Mouse (Mus musculus) pancreas, adult 10 weeks (tissue): ENCODE results near the gene Defb15. TPM values are rescaled to one million over a fixed set of nuclear protein-coding genes. Genes with fewer than 3 reads are reported as not detected.

Experiments used
- polyA plus RNA-seq: library from polyadenylated mRNA; stranded (reverse); fragments of 350-450 nt; fragmentation: Illumina TruSeq; extraction: RNeasy Lipid Tissue Mini Kit (QIAGEN cat#74804); gene quantifications from one replicate; pipeline ENCODE4 v1.2.3, GENCODE M21; 2015; ENCODE audit warnings: low read depth, low replicate concordance; ENCODE audit not compliant: insufficient read depth

The Defb15 gene
- not detected for polyA plus RNA-seq

GRCm38 (mm10) chr8:21932610-21933009 lies at the start of gene Defb15:
Defb15 (minus strand) TSS chr8:21932710.

DNA sequence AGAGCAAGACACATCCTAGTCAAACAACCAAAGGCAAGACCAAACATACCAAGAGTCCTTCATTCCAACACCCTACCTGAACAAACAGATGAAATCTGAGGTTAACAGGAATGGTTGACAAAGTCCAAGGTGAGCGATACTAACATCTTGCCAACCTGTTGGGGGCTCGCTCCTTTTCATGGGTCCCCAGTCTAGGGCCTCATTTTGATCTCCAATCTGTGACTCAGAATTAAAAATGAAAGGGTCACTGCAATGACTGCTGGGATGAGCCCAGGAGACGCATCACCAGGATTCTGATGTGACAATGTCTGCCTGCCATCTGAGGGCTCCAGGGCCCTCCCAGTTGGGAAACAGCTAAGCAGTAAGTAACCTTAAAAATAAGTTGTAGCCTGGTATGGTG lies 37.0 kb upstream of the Defb15 start, which contains the start of gene Ccdc70:
Gene Ccdc70, plus strand, starts transcription at position 301 of the 400 bp plus-strand sequence.

DNA sequence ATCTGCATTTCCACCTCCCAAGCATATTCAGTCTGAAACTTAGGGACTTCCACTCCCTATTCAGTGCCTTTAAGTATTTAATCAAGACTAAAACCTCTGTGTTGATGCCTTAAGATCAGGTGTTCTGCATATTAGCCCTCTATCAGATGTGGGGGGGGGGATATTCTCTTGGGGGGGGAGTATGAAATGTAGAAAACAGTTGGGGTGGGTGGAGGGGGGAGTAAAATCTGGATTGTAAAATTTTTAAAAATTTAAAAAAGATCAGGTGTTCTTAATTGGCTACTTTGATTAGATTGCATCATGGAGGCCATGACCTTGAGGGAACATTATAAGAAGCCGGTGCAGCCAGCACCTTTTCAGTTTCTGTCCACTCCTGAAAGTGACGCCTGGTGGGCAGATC lies 25.9 kb upstream of the Defb15 start, which contains the start of gene Fam90a1a:
Gene Fam90a1a, plus strand, starts transcription at position 301 of the 400 bp plus-strand sequence.

DNA sequence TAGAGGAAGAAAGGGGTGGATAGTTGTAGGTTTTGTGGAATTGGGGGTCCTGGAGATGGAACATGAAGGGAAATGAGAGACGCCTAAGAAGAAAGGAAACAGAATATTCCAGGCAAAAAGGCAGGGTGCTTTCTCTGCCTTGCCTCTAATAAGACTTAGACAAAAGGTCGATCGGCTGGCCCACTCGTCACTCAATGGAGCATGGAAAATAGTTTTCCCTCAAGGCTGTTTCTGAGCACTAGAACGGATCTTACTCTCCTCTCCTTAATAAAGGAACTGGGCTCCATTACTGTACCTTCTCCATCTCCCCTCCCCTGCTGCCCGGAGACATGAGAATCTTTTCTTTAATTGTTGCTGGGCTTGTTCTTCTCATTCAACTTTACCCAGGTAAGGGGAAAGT lies 14.0 kb upstream of the Defb15 start, which contains the start of gene Defb13:
Gene Defb13, plus strand, starts transcription at position 301 of the 400 bp plus-strand sequence.

DNA sequence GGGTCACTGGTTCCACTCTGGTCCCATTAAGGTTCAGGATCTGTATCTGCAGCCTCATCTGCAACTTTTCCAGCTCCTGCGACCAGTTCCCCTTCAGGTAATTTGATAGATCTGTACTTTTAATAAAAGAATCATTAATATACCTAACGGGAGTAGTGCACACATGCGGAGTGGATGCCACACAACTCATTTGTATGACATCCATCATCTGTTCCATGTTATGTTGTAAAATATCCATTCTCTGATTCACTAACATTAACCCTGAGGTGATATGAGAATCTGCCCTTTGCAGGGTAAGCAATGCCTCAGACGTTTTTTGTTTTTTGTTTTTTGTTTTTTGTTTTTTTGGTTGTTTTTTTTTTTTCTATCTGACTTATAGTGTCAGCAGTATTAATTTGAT lies 5.5 kb upstream of the Defb15 start, which contains the start of gene Defb35:
Gene Defb35, plus strand, starts transcription at position 301 of the 400 bp plus-strand sequence.

GRCm38 (mm10) chr8:21906290-21906689 lies 26.2 kb downstream of the Defb15 start, which contains the start of gene Defb11:
Defb11 (minus strand) TSS chr8:21906412.

DNA sequence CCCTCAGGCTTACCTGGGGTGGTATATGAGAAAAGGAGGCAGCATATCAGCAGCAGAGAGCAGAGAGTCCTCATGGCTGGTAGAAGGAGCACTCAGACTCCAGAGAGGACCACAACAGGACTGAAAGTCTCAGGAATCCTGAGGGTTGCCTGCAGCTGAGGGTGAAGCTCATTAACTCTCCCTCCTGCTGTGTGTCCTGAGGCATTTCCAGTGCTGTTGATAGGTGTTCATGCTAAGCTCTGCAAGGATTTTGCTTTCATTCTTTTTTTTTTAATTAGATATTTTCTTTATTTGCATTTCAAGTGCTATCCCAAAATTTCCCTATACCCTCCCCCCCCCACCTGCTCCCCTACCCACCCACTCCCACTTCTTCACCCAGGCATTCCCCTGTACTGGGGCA lies 47.2 kb downstream of the Defb15 start, which contains the start of gene Defb9:
Gene Defb9, minus strand, starts transcription at position 101 of the 400 bp plus-strand sequence.

Other genes with a start within 250 kb of the Defb15 start
- not detected for gene AY761184, start 229.1 kb downstream of the Defb15 start, polyA plus RNA-seq
- gene Defa24, start 198.2 kb downstream of the Defb15 start, polyA plus RNA-seq, result not detected
- gene Defb50, start 109.2 kb downstream of the Defb15 start, polyA plus RNA-seq, result not detected
- not detected for gene Defb2, start 92.8 kb downstream of the Defb15 start, polyA plus RNA-seq
- gene Defb10, start 73.8 kb downstream of the Defb15 start, polyA plus RNA-seq, result not detected
- not detected for gene Defb9, start 47.3 kb downstream of the Defb15 start, polyA plus RNA-seq
- not detected for gene Defb11, start 26.3 kb downstream of the Defb15 start, polyA plus RNA-seq
- not detected for gene Defb35, start 5.6 kb upstream of the Defb15 start, polyA plus RNA-seq
- gene Defb13, start 14.1 kb upstream of the Defb15 start, polyA plus RNA-seq, result not detected
- not detected for gene Fam90a1a, start 26.0 kb upstream of the Defb15 start, polyA plus RNA-seq
- gene Ccdc70, start 37.1 kb upstream of the Defb15 start, polyA plus RNA-seq, result not detected
- 0.17 TPM for gene Atp7b, start 127.6 kb upstream of the Defb15 start, polyA plus RNA-seq
- 2.9 TPM for gene Alg11, start 128.0 kb upstream of the Defb15 start, polyA plus RNA-seq
- gene Nek5, start 192.3 kb upstream of the Defb15 start, polyA plus RNA-seq, result not detected
- gene Nek3, start 233.7 kb upstream of the Defb15 start, polyA plus RNA-seq, result 2.4 TPM